Mouse (Mus musculus) embryonic facial prominence, embryonic 10.5 days (tissue): ENCODE data around the gene Atp23. TPM values are rescaled to one million over a fixed set of nuclear protein-coding genes. Genes with fewer than 3 reads are reported as not detected.

Experiments used
- DNase-seq: peaks from one replicate; pipeline ENCODE4 v3.0.0-alpha.2; 2017; ENCODE audit warnings: low spot score
- H3K27ac ChIP-seq: fragments of 300-500 bp; sonication (generic); replicated peaks from 2 replicates; pipeline ENCODE4 v1.5.1; 2016; ENCODE audit warnings: mild to moderate bottlenecking
- H3K27me3 ChIP-seq: fragments of 300-500 bp; sonication (generic); replicated peaks from 2 replicates; pipeline ENCODE4 v1.6.1; 2016; ENCODE audit warnings: low read depth, mild to moderate bottlenecking; ENCODE audit not compliant: poor library complexity, severe bottlenecking
- H3K36me3 ChIP-seq: fragments of 300-500 bp; sonication (generic); replicated peaks from 2 replicates; pipeline ENCODE4 v1.6.1; 2016; ENCODE audit warnings: mild to moderate bottlenecking, moderate library complexity
- H3K4me1 ChIP-seq: fragments of 300-500 bp; sonication (generic); 2 replicates; pipeline ENCODE4 v1.6.1; 2016
- H3K4me3 ChIP-seq: fragments of 300-500 bp; sonication (generic); 2 replicates; pipeline ENCODE4 v1.5.1; 2016; ENCODE audit warnings: mild to moderate bottlenecking, moderate library complexity
- H3K9me3 ChIP-seq: fragments of 300-500 bp; sonication (generic); 2 replicates; pipeline ENCODE4 v1.6.1; 2016; ENCODE audit warnings: mild to moderate bottlenecking
- WGBS: fragments of 180-500 bp; shearing (Covaris S2); methylation state at CpG from one replicate; pipeline ENCODE4 v1.1.7; 2016; 5-methylcytosine and 5-hydroxymethylcytosine counted together
- polyA plus RNA-seq: library from polyadenylated mRNA; unstranded; fragments of >200 nt; fragmentation: Nextera tagmentation; extraction: Ambion mirVana; gene quantifications from 2 replicates; pipeline ENCODE4 v1.2.1, GENCODE M21; 2016

Gene Atp23
- polyA plus RNA-seq, 1 experiment from 2014 or later: 22.6 TPM

DNA sequence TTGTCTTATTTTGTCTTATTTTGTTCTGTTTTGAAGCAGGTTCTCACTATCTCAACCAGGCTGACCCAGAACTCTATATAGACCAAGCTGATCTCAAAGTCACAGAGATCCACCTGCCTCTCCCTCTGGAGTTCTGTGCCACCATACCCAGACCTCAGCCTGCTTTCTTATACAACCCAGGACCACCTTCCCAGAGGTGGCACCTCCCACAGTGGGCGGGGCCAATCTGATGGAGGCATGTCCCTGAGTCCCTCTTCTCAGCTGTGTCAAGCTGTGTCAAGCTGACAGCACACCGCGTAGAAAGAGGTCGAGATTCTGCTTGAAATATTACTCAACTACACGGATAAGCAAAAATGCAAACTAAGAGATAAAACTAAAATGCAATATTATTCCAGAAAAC is 3.1 kb upstream of the Atp23 start:
- H3K27ac ChIP-seq: no peak overlapping the region
- no peaks in the 10 kb centered on the region for H3K27me3 ChIP-seq
- peaks cover under 1% of the 10 kb centered on the region; the same call in 1 of the 2 replicates for H3K36me3 ChIP-seq
- H3K9me3 ChIP-seq: no peaks in the 10 kb centered on the region
- peaks cover 22% of the 10 kb centered on the region for H3K4me1 ChIP-seq
- 28% methylated on average over 5 of the region's 5 CpGs for WGBS
- H3K4me3 ChIP-seq: no peak overlapping the region
- DNase-seq: peak; percentile 36

DNA sequence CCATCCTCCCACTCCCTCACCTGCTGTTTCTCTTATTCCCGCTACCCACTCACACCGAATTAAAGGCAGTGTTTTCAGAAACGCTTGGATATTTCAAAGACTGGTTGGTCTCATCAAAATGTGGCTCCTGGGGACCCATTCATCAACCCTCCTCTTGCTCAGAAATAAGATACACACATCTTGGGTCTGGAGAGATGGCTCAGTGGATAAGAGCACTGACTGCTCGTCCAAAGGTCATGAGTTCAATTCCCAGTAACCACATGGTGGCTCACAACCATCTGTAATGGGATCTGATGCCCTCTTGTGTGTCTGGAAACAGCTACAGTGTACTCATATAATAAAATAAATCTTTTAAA is 311 bp upstream of the Atp23 start:
- Histone ChIP-seq H3K36me3 (peaks cover 19% of the 10 kb centered on the region), H3K4me1 (peaks cover 20% of the 10 kb centered on the region), H3K27ac (no peak overlapping the region), H3K9me3 (no peaks in the 10 kb centered on the region), H3K4me3 (peak overlapping the region; percentile 83), H3K27me3 (no peaks in the 10 kb centered on the region)
- 2% methylated on average over 4 of the region's 4 CpGs for WGBS
- no peak for DNase-seq

GRCm38 (mm10) chr10:126895891-126896290 is 5.3 kb downstream of the Atp23 start:
- 61% methylated on average over 6 of the region's 6 CpGs for WGBS
- Histone ChIP-seq H3K27ac (no peak overlapping the region), H3K9me3 (no peaks in the 10 kb centered on the region), H3K27me3 (no peaks in the 10 kb centered on the region), H3K4me1 (peaks cover 12% of the 10 kb centered on the region), H3K4me3 (no peak overlapping the region), H3K36me3 (peaks cover 74% of the 10 kb centered on the region)
- DNase-seq: no peak

GRCm38 (mm10) chr10:126894061-126894460 is 7.1 kb downstream of the Atp23 start:
- Histone ChIP-seq H3K4me3 (no peak overlapping the region), H3K4me1 (no peaks in the 10 kb centered on the region), H3K36me3 (peaks cover 90% of the 10 kb centered on the region), H3K9me3 (peaks cover 1% of the 10 kb centered on the region; the same call in 1 of the 2 replicates), H3K27ac (no peak overlapping the region), H3K27me3 (no peaks in the 10 kb centered on the region)
- 95% methylated on average over 15 of the region's 15 CpGs for WGBS
- no peak for DNase-seq

DNA sequence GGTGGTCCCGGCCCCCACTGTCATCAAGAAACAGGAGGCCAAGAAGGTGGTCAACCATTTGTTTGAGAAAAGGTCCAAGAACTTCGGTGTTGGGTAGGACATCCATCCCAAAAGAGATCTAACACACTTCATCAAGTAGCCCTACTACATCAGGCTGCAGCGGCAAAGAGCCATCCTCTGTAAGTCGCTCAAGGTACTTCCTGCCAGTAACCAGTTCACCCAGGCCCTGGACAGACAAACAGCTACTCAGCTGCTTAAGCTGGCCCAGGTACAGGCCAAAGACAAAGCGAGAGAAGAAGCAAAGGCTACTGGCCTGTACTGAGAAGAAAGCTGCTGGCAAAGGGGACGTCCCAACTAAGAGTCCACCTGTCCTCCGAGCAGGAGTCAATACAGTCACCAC is 8.0 kb downstream of the Atp23 start:
- no peak for DNase-seq
- peaks cover 90% of the 10 kb centered on the region for H3K36me3 ChIP-seq
- WGBS: 92% methylated on average over 7 of the region's 7 CpGs

DNA sequence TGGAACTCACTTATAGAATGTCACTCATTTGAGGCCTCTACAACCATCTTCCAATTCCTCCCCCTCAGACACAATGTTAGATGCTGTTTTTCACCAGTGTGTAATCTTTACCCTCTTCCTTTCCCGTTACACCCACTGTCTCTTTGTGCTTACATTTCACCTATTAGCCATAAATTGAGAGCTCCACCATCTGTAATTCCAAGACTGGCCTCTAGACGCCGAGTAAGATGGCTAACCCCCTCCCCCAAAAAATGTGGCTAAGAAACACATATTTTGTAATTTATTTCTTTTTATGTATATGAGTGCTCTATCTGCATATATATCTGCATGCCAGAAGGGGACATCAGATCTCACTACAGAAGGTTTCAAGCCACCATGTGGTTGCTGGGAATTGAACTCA is 27.4 kb downstream of the Atp23 start:
- no peak overlapping the region for H3K4me3 ChIP-seq
- 0 out of 2 replicates have a peak, but pooled peaks cover 2% of the 10 kb centered on the region for H3K36me3 ChIP-seq
- H3K27ac ChIP-seq: no peak overlapping the region
- no peaks in the 10 kb centered on the region for H3K9me3 ChIP-seq
- no peaks in the 10 kb centered on the region for H3K27me3 ChIP-seq
- H3K4me1 ChIP-seq: no peaks in the 10 kb centered on the region
- DNase-seq: no peak
- WGBS: 90% methylated on average over 3 of the region's 3 CpGs

More for the DNA sequence above, 8.0 kb downstream of the Atp23 start:
- peaks cover 6% of the 10 kb centered on the region for H3K9me3 ChIP-seq
- no peak overlapping the region for H3K4me3 ChIP-seq
- H3K27ac ChIP-seq: no peak overlapping the region
- H3K27me3 ChIP-seq: no peaks in the 10 kb centered on the region
- no peaks in the 10 kb centered on the region for H3K4me1 ChIP-seq

GRCm38 (mm10) chr10:126872256-126872655 is 28.9 kb downstream of the Atp23 start:
- H3K27me3 ChIP-seq: no peaks in the 10 kb centered on the region
- WGBS: 75% methylated on average over 5 of the region's 5 CpGs
- no peak overlapping the region for H3K4me3 ChIP-seq
- DNase-seq: no peak
- no peaks in the 10 kb centered on the region for H3K4me1 ChIP-seq
- H3K36me3 ChIP-seq: no peaks in the 10 kb centered on the region
- no peak overlapping the region for H3K27ac ChIP-seq
- H3K9me3 ChIP-seq: no peaks in the 10 kb centered on the region

GRCm38 (mm10) chr10:126869372-126870318 is 31.5 kb downstream of the Atp23 start:
- H3K27ac ChIP-seq: no peak overlapping the region
- 29% methylated on average over 23 of the region's 23 CpGs for WGBS
- peak; percentile 80 for DNase-seq
- no peaks in the 10 kb centered on the region for H3K27me3 ChIP-seq
- no peaks in the 10 kb centered on the region for H3K9me3 ChIP-seq
- no peaks in the 10 kb centered on the region for H3K4me1 ChIP-seq
- no peaks in the 10 kb centered on the region for H3K36me3 ChIP-seq
- H3K4me3 ChIP-seq: no peak overlapping the region

- H3K4me1 ChIP-seq: peaks cover 9% of the 10 kb centered on the region
- no peaks in the 10 kb centered on the region for H3K36me3 ChIP-seq
- no peak overlapping the region for H3K27ac ChIP-seq
- no peaks in the 10 kb centered on the region for H3K27me3 ChIP-seq
- 93% methylated on average over 8 of the region's 8 CpGs for WGBS
- H3K4me3 ChIP-seq: no peak overlapping the region
- DNase-seq: no peak
- no peaks in the 10 kb centered on the region for H3K9me3 ChIP-seq
Observed at GRCm38 (mm10) chr10:126865284-126865683, 35.9 kb downstream of the Atp23 start.

DNA sequence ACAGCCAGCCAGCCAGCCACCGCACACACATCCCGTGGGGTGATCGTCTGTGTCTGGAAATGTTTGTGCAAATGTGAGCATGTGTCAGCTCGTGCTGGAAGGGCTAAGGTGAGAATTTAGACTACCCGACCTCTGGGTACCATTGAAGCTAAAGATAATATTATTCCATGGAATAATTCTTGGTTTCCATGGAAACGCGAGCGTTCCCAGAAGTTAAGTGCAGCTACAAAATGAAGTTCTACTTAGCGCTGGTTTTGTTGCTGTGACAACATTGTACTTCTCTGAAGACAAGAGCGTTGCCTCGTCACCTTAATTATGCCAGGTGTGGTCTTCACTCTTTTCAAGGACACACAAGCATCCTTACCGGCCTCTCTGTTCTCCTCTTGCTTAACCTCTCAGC is 39.0 kb downstream of the Atp23 start:
- no peaks in the 10 kb centered on the region for H3K36me3 ChIP-seq
- H3K4me1 ChIP-seq: peaks cover 13% of the 10 kb centered on the region
- H3K27ac ChIP-seq: no peak overlapping the region
- H3K9me3 ChIP-seq: no peaks in the 10 kb centered on the region
- 72% methylated on average over 12 of the region's 12 CpGs for WGBS
- H3K4me3 ChIP-seq: no peak overlapping the region
- no peak for DNase-seq
- no peaks in the 10 kb centered on the region for H3K27me3 ChIP-seq

DNA sequence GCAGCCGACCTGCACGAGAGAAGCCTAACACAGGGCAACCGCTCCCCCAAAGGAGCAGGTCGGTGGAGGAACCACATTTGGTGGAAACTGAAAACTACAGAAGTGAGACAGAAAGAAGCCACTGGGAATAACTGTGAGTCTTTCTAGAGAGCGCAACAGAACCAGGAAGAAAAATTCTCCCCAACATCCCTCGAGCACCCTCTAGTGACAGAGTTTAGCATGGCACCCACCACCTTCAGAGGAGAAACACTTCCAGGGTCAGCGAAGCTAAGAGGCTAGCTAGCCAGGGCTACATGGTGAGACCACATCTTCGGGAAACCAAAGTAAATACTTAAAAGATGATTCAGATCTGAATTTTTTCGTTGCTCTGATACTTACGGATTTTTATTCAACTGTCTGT is 47.9 kb downstream of the Atp23 start:
- 81% methylated on average over 10 of the region's 10 CpGs for whole genome bisulfite sequencing

DNA sequence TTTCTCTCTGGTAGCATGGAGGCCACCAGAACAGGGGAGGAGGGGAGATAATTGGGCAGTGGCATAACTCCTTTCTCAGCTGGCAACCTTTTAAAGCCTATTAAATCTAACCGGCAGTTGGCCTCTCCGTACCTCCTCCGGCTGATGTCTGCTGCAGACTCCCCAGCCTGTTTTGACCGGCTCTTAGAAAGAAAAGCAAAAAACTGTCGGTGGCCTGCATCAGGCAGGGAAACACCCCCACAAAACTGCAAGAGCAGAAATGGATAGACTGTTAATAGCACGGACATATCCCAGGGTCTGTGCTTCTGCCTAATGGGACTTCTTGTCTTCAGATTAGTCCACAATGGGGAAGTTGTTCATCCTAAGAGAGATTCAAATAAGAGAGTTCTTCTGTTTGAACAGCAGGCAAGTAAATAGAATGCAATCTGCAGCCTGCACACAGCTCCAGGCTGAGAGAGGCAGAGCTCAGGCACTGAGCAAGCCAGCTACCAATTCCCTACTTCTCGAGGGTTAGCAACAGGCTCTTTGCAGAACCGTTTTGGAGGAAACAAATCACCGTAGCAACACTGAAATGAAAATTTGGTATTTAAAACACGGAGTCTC is 55.7 kb downstream of the Atp23 start:
- H3K27ac ChIP-seq: peak overlapping the region; percentile 78
- 30% methylated on average over 10 of the region's 10 CpGs for WGBS

More for the DNA sequence above, 47.9 kb downstream of the Atp23 start:
- peak; percentile 39 for DNase-seq
- Histone ChIP-seq H3K27ac (no peak overlapping the region), H3K4me3 (no peak overlapping the region), H3K27me3 (no peaks in the 10 kb centered on the region), H3K9me3 (no peaks in the 10 kb centered on the region), H3K36me3 (no peaks in the 10 kb centered on the region), H3K4me1 (no peaks in the 10 kb centered on the region)

GRCm38 (mm10) chr10:126844689-126845088 is 56.5 kb downstream of the Atp23 start:
- DNase-seq: peak; percentile 47
- H3K27me3 ChIP-seq: no peaks in the 10 kb centered on the region
- H3K9me3 ChIP-seq: peaks cover 4% of the 10 kb centered on the region; the same call in 1 of the 2 replicates
- no peak overlapping the region for H3K27ac ChIP-seq
- WGBS: 39% methylated on average over 12 of the region's 12 CpGs
- peak overlapping the region; percentile 26; the same call in 1 of the 2 replicates for H3K4me3 ChIP-seq
- peaks cover 21% of the 10 kb centered on the region for H3K4me1 ChIP-seq
- no peaks in the 10 kb centered on the region for H3K36me3 ChIP-seq

More for the DNA sequence above, 55.7 kb downstream of the Atp23 start:
- H3K9me3 ChIP-seq: peaks cover 4% of the 10 kb centered on the region; the same call in 1 of the 2 replicates
- DNase-seq: peak; percentile 52
- H3K4me3 ChIP-seq: peak overlapping the region; percentile 26; the same call in 1 of the 2 replicates
- no peaks in the 10 kb centered on the region for H3K27me3 ChIP-seq
- peaks cover 21% of the 10 kb centered on the region for H3K4me1 ChIP-seq
- H3K36me3 ChIP-seq: no peaks in the 10 kb centered on the region
